Mouse (Mus musculus) limb, embryonic 11.5 days (tissue): Measurements from ENCODE around the gene Atxn1. TPM values are rescaled to one million over a fixed set of nuclear protein-coding genes. Genes with fewer than 3 reads are reported as not detected.

ENCODE experiments used
- ATAC-seq: fragments of 200-750 bp; cut with Nextera tagmentation; 2 replicates; pipeline ENCODE4 v1.8.0; 2017; ENCODE audit warnings: low read depth; ENCODE audit not compliant: insufficient number of reproducible peaks, low FRiP score, low TSS enrichment
- DNase-seq: peaks from one replicate; pipeline ENCODE4 v3.0.0-alpha.2; 2015; ENCODE audit warnings: low spot score
- H3K27ac ChIP-seq: fragments of 300-500 bp; sonication (generic); replicated peaks from 2 replicates; pipeline ENCODE4 v1.5.1; 2014; ENCODE audit warnings: low read depth, mild to moderate bottlenecking, low read length
- H3K27me3 ChIP-seq: fragments of 300-500 bp; sonication (generic); 2 replicates; pipeline ENCODE4 v1.6.1; 2014; ENCODE audit warnings: mild to moderate bottlenecking, low read length, mixed read lengths; ENCODE audit not compliant: control insufficient read depth, insufficient read depth
- H3K36me3 ChIP-seq: fragments of 300-500 bp; sonication (generic); 2 replicates; pipeline ENCODE4 v1.6.1; 2014; ENCODE audit warnings: mild to moderate bottlenecking, low read length, moderate library complexity, mixed read lengths; ENCODE audit not compliant: control insufficient read depth, insufficient read depth
- H3K4me1 ChIP-seq: fragments of 300-500 bp; sonication (generic); 2 replicates; pipeline ENCODE4 v1.6.1; 2014; ENCODE audit warnings: low read length, mixed read lengths; ENCODE audit not compliant: control insufficient read depth, insufficient read depth
- H3K4me2 ChIP-seq: fragments of 300-500 bp; sonication (generic); 2 replicates; pipeline ENCODE4 v1.6.1; 2014; ENCODE audit warnings: low read depth, mild to moderate bottlenecking, moderate library complexity; ENCODE audit not compliant: severe bottlenecking
- H3K4me3 ChIP-seq: fragments of 300-500 bp; sonication (generic); 2 replicates; pipeline ENCODE4 v1.5.1; 2014; ENCODE audit warnings: low read depth, low read length
- H3K9ac ChIP-seq: fragments of 300-500 bp; sonication (generic); 2 replicates; pipeline ENCODE4 v1.6.1; 2014; ENCODE audit warnings: mild to moderate bottlenecking, low read length
- H3K9me3 ChIP-seq: fragments of 300-500 bp; sonication (generic); 2 replicates; pipeline ENCODE4 v1.6.1; 2016; ENCODE audit warnings: low read length; ENCODE audit not compliant: control insufficient read depth
- WGBS: fragments of 180-500 bp; shearing (Covaris S2); extraction: QIAGEN DNeasy Blood & Tissue Kit; methylation state at CpG from one replicate; pipeline ENCODE4 v1.1.7; 2014; 5-methylcytosine and 5-hydroxymethylcytosine counted together
- polyA plus RNA-seq: library from polyadenylated mRNA; unstranded; fragments of >200 nt; fragmentation: Nextera tagmentation; extraction: Ambion mirVana; gene quantifications from 2 replicates; pipeline ENCODE4 v1.2.1, GENCODE M21; 2014

Gene Atxn1
- polyA plus RNA-seq, 1 experiment from 2014 or later: 1.5 TPM

GRCm38 (mm10) chr13:45600443-45600842 lies 364.4 kb downstream of the Atxn1 start:
- no peak for DNase-seq
- Histone ChIP-seq H3K4me3 (no peak overlapping the region), H3K27ac (no peak overlapping the region), H3K4me1 (no peaks in the 10 kb centered on the region), H3K9ac (no peak overlapping the region), H3K4me2 (no peak overlapping the region), H3K27me3 (no peaks in the 10 kb centered on the region), H3K36me3 (no peaks in the 10 kb centered on the region), H3K9me3 (no peaks in the 10 kb centered on the region)
- no peak for ATAC-seq
- 58% methylated on average over 6 of the region's 6 CpGs for WGBS

GRCm38 (mm10) chr13:45599831-45600230 lies 365.0 kb downstream of the Atxn1 start:
- no peak for ATAC-seq
- no peak overlapping the region for H3K27ac ChIP-seq
- H3K4me3 ChIP-seq: no peak overlapping the region
- no peaks in the 10 kb centered on the region for H3K4me1 ChIP-seq
- no peak for DNase-seq
- H3K27me3 ChIP-seq: no peaks in the 10 kb centered on the region
- no peak overlapping the region for H3K4me2 ChIP-seq
- H3K36me3 ChIP-seq: no peaks in the 10 kb centered on the region
- H3K9ac ChIP-seq: no peak overlapping the region
- no peaks in the 10 kb centered on the region for H3K9me3 ChIP-seq
- 90% methylated on average over 2 of the region's 2 CpGs for WGBS

GRCm38 (mm10) chr13:45595416-45595815 lies 369.4 kb downstream of the Atxn1 start:
- no peak for DNase-seq
- H3K4me1 ChIP-seq: no peaks in the 10 kb centered on the region
- no peaks in the 10 kb centered on the region for H3K27me3 ChIP-seq
- H3K4me3 ChIP-seq: no peak overlapping the region
- 83% methylated on average over 7 of the region's 7 CpGs for WGBS
- H3K4me2 ChIP-seq: no peak overlapping the region
- no peaks in the 10 kb centered on the region for H3K9me3 ChIP-seq
- no peak overlapping the region for H3K9ac ChIP-seq
- ATAC-seq: no peak
- H3K36me3 ChIP-seq: no peaks in the 10 kb centered on the region
- no peak overlapping the region for H3K27ac ChIP-seq

- Histone ChIP-seq H3K9me3 (no peaks in the 10 kb centered on the region), H3K4me1 (no peaks in the 10 kb centered on the region), H3K27ac (no peak overlapping the region), H3K36me3 (no peaks in the 10 kb centered on the region), H3K9ac (no peak overlapping the region), H3K27me3 (no peaks in the 10 kb centered on the region), H3K4me2 (no peak overlapping the region), H3K4me3 (no peak overlapping the region)
- ATAC-seq (no peak), DNase-seq (no peak)
- WGBS: 62% methylated on average over 1 of the region's 1 CpGs
Observed at GRCm38 (mm10) chr13:45593914-45594313, 370.9 kb downstream of the Atxn1 start.

- ATAC-seq: no peak
- Histone ChIP-seq H3K4me2 (no peak overlapping the region), H3K27me3 (no peaks in the 10 kb centered on the region), H3K9ac (no peak overlapping the region), H3K27ac (no peak overlapping the region), H3K4me3 (no peak overlapping the region), H3K4me1 (no peaks in the 10 kb centered on the region), H3K36me3 (no peaks in the 10 kb centered on the region), H3K9me3 (no peaks in the 10 kb centered on the region)
- DNase-seq: no peak
Observed at GRCm38 (mm10) chr13:45590898-45591297, 373.9 kb downstream of the Atxn1 start.

GRCm38 (mm10) chr13:45583061-45583460 lies 381.7 kb downstream of the Atxn1 start:
- Histone ChIP-seq H3K4me2 (no peak overlapping the region), H3K27me3 (no peaks in the 10 kb centered on the region), H3K9ac (no peak overlapping the region), H3K27ac (no peak overlapping the region), H3K4me3 (no peak overlapping the region), H3K4me1 (no peaks in the 10 kb centered on the region), H3K36me3 (no peaks in the 10 kb centered on the region), H3K9me3 (no peaks in the 10 kb centered on the region)
- ATAC-seq (no peak), DNase-seq (peak; percentile 36)
- WGBS: 85% methylated on average over 5 of the region's 5 CpGs

GRCm38 (mm10) chr13:45582294-45582693 lies 382.5 kb downstream of the Atxn1 start:
- ATAC-seq (no peak), DNase-seq (peak; percentile 72)
- H3K9ac ChIP-seq: no peak overlapping the region
- WGBS: 24% methylated on average over 12 of the region's 12 CpGs
- H3K27me3 ChIP-seq: no peaks in the 10 kb centered on the region
- no peaks in the 10 kb centered on the region for H3K4me1 ChIP-seq
- H3K4me3 ChIP-seq: no peak overlapping the region
- H3K27ac ChIP-seq: no peak overlapping the region
- no peaks in the 10 kb centered on the region for H3K36me3 ChIP-seq
- peak overlapping the region; percentile 20; the same call in 1 of the 2 replicates for H3K4me2 ChIP-seq
- H3K9me3 ChIP-seq: no peaks in the 10 kb centered on the region

GRCm38 (mm10) chr13:45579751-45580150 lies 385.1 kb downstream of the Atxn1 start:
- Histone ChIP-seq H3K4me2 (no peak overlapping the region), H3K9me3 (no peaks in the 10 kb centered on the region), H3K4me1 (no peaks in the 10 kb centered on the region), H3K9ac (no peak overlapping the region), H3K27me3 (no peaks in the 10 kb centered on the region), H3K27ac (no peak overlapping the region), H3K36me3 (no peaks in the 10 kb centered on the region), H3K4me3 (no peak overlapping the region)
- ATAC-seq: no peak
- WGBS: 86% methylated on average over 3 of the region's 3 CpGs
- no peak for DNase-seq

- no peak overlapping the region for H3K27ac ChIP-seq
- DNase-seq (no peak), ATAC-seq (no peak)
- H3K9me3 ChIP-seq: no peaks in the 10 kb centered on the region
- H3K9ac ChIP-seq: no peak overlapping the region
- no peak overlapping the region for H3K4me2 ChIP-seq
- 50% methylated on average over 2 of the region's 2 CpGs for WGBS
- no peak overlapping the region for H3K4me3 ChIP-seq
- no peaks in the 10 kb centered on the region for H3K27me3 ChIP-seq
- H3K36me3 ChIP-seq: no peaks in the 10 kb centered on the region
- H3K4me1 ChIP-seq: no peaks in the 10 kb centered on the region
Observed at GRCm38 (mm10) chr13:45577784-45578183, 387.0 kb downstream of the Atxn1 start.
